Mouse (Mus musculus): Measurements from ENCODE around the gene Egr4.

The Egr4 gene

DNA sequence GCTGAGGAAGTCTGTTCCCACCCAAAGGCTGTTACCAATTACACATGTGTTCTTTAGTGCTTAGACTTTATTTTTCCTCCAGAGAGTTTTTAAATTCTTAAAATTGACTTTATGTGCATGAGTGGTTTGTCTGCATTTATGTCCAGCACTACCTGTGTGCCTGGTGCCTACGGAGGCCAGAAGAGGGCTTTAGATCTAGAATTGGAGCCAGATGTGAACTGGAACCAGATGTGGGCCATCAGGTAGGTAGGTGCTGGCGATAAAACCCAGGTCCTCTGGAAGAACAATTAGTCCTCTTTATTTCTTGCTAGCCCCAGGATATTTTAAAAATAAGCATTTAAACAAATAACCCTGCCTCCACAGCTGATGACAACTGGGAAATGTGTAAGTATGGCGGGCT, 21.8 kb downstream of the Egr4 start:
- no peak for DNase-seq

DNA sequence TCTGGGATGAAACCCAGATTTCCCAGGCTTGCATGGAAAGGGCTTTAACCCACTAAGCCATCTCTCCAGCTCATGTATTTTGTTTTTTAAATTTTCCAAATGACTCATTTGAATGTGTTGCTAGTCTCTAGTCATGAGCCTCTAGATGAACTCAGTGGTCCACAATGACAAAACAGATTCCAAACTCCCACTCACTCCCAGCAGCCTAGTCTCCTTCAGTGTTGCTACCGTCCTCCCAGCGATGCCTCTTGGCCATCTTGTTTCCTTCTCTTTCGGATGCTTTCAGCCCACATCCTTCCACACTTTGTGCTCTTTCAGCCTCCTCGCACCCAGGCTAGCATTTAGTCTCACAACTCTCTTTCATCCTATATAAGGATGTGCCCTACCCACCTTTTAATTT, 23.1 kb downstream of the Egr4 start:
- DNase-seq = no peak

DNA sequence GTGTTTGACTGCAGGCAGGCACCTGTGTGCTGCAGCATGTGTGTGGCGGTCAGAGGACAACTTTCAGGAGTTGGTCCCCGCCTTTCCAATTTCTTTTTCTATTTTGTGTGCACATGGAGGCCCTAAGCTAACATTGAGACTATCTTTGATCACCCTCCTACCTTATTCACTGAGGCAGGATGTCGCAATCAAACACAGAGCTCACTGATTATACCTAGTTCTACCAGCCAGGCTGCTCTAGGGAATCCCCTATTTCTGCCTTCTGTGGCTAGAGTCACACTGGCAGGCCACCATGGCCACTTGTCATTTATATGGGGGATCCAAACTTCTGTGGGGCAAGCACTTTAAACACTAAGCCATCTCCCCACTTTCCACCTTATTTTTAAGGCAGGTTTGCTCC, 23.7 kb downstream of the Egr4 start:
- no peak for DNase-seq

DNA sequence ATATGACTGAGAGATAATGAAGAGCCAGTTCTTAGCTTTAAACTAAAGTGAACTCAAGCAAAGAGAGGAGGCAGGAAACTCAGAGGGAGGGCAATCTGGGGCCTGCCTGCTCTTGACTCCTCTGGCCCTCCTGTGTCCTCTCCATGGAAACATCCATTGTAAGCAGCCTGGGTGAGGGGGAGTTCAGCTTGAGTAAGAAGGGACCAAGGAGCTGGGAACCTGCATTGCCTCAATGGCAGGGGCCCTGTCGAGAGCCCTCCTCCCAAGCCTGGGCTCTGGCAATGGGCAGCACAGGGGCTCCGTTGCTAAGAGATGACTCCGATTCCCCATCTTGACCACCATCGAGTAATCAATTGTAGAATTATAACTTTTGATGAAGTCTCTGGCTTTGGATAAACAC, 24.9 kb downstream of the Egr4 start:
- no peak for DNase-seq

DNA sequence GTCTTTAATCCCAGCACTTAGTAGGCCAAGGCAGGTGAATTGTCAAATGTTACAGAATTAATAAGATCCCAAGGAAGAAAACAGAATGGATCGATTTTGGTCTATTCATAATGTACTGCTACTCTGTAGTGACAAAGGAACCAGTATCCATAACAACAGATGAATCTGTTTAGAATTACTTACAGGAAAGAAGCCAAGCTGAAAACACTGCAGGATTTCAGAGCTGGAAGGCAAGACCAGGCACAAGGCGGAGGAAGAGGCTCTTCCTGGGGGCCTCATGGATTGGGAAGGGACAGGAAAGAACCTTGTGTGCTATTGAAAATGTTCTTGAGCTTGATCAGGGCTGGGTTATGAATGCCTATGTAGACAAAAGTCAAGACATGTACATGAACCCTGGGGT, 27.7 kb downstream of the Egr4 start:
- DNase-seq = no peak

DNA sequence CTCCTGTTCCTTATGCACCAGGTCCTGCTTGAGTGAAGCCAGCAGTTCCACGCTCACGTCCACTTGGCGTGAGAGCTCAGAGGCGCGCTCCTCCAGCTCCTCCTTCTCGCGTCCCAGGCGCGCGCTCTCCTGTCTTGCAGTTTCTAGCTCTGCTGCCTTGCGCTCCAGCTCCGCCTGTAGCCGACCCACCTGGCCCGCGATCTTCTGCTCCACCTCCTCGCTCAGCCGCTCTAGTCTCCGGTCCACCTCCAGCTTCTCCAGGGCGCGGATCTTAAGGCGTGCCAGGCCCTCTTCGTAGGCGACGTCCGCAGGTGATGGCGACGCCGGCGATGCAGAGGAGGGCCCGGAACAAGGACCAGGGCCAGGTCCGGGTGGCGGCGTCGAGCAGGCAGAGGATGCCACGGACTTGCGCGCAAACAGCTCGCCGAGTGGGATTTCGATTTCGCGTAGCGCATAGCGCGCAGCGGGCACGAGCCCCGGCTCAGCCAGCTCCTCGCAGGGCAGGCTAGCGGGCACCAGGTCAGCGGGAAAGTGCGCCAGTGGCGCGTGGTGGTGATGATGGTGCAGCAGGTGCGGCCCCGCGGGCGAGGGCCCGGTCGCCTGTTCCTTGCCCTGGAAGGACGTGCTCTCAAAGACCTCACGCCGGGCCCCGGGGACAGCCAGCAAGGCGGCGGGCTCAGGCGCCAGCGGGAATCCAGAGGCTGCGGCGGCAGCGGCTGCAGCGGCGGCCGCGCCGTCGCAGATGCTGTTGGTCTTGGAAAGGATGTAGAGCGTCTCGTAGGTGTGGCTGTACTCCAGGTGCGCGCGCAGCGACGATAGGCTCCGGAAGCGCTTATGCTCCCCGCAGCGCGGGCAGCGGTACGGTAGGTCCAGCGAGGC, 29.3 kb downstream of the Egr4 start:
- peak; percentile 8 for DNase-seq

DNA sequence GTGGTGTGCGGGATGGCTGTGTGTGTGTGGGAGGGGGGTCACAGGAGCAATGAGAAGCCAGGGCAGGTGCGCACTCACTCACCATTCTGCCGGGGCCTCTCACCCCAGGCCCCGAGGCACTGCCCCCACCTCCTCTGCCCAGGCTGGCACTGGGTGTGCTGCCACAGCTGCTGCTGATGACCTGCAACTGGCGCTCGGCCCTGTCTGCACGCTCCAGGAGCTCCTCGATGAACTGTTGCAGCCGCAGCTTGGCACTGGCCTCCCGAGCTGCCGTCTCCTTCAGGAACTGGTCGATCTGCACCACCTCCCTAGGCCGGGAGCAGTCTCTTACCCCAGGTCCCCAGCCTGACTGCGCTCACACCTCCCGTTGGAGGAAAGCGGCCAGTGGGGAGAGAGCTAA, 32.7 kb downstream of the Egr4 start:
- DNase-seq = no peak

DNA sequence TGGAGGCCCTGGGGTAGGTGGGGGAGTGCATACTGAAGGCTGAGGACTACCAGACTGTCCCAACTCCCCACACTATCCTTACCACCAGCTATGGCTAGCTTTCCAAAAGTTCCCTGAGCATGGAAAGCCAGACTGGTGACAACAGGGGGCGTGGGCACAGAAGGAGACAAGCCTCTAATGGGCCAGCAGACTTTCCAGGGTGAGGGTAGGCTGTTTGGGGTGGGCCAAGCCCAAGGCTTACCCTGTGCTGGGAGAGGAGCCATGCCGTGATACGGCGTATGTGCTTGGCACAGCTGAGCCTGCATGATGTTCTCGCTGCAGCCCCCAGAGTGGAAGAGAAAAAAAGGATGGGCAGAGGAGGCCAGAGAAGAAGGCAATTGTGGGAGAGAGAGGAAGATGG, 33.4 kb downstream of the Egr4 start:
- no peak for DNase-seq

DNA sequence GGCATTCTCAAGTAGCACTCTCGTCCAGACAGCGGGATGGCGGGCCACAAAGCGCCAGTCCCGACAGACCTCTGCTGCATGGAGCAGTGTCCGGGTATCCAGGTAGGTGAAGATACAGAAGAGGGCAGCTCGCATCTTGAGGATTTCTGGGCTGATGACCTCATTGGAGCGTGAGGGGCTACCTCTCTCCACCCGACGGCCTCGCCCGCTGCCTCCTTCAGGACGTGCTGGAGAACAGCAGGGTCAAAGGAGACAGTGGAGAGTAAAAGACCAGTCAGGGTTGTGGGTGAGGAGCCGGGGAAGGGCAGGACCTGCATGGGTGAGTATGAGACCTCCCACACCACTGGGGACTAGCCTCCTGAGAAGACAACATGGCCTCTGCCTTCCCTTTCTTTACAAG, 35.0 kb downstream of the Egr4 start:
- no peak for DNase-seq

DNA sequence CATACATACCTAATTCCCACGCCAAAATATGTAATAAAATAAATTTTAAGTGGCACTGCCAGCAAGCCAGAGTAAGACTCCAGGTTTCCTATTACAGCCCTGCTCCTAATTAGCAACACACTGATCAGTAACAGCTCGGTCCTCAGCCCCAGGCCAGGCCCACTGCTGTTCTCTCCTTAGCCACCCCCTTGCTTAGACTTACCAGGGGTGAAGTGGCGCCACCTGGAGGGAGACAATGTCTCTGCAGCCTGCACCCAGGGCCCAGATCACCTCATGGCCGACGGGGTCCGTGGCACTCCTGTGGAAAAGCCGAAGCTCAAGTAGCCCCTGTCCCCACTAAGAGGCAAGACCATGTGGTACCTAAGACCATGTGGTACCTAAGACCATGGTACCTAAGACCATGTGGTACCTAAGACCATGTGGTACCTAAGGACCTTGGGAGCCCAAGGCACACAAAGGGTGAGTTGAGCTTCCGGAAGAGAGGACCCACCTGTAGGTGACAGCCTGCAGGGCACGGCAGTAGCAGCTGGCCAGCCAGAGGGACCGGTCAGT, 35.9 kb downstream of the Egr4 start:
- DNase-seq = peak; percentile 14

DNA sequence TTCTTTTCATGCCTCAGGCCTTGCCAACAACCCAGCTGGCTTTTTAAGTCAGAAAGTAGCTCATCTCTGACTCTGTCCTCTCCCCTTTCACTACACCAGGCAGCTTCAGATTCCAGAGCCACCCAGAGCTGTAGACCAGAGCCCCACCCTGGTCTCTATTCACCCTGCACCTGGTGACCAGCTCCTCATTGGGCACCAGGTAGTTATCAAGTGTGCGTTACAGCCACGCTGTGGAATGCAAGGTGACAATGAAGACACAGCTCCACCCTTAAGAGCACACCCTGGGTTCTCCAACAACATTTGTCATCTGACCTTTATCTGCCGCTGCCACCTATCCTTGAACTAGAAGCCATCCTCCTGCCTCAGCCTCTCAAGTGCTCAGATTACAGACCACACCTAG, 37.8 kb downstream of the Egr4 start:
- DNase-seq = no peak

DNA sequence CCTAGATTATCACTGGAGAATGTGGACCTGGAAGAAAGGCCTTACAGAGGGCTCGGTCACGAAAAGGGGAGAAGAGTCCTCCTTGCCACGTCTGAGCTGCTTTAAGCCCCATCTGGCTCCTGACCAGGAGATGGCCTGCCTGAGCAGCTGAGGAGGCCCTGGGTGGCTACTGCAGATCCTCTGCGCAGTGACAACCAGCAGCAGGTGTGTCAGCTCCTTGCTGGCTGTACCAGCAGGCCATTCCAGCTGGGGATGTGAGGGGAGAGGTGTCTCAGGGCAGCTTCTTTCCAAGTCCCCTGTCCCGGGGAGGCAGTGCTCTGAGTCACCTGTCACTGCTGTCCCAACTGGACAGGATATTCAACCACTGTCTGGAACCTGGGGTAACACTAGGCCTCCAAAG, 40.8 kb downstream of the Egr4 start:
- DNase-seq = no peak

DNA sequence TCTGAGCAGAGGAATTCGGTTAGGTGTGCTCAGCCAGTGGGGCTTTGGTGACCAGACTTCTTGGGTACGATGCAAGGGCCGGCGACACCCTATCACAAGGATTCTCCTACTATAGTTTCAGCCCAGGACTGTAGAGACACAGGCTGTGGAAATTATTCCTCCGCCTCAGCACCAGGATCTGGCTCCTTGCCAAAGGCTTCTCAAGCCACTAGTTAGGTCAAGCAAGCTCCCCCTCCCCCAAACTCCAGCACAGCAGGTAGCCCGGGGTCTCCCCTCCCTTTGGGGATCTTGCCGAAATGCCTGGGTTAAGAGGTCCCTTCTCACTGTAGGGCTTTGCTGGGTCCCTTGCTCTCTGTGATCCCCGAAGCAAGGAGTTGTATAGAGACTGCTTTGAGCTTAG, 41.4 kb downstream of the Egr4 start:
- no peak for DNase-seq

DNA sequence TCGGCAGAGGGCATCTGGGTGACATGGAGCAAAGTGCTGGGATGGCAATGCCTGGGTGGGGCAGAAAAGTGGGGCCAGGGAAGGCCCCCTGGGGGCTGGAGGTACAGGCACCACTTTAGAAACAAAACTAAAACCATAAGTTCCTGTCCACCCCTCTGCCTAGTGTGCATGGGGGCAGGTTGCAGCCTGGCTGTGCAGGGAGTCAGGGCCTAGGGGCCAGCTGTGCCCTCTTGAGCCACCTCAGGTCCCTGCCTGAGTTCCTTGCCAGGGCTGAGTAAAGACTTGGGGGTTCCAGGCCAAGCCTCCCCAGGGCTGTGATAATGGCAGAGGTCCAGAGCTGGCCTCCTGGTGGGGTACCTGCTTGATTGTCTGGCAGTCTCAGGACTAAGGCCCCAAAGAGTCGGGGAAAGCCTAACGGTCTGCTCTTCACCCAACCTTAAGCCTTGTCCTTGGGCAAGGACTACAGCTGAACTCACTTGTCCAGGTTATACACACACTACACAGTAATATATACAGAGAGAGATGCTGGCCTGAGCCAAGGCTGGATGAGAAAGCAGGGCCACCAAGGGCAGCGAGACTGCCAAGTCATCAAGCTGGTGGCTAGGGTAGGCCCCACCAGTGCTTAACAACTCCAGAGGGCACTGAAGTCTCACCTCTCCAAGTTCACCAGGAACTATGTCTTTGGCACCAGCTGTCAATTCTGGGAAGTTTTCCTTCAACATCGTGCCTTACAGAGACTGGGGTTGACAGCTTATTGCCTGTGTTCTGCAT, 43.5 kb downstream of the Egr4 start:
- DNase-seq = no peak

DNA sequence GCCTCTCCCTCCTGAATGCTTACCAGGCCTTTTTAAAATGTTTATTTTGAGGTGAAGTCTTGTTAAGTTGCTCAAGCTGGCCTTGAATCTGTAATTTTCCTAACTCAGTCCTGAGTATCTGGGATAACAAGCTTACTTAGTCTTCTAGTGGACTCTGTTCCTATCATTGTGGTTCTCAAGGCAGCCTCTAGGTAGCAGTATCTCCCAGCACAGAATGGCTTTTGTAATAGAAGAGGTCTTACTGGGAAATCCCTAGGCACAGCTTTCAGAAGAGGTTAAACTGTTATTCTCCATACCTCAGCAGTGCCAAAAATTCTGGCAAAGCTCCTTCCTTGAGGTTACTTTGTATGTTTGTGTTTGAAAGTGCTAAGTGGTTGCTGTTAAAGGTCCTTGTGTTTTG, 48.0 kb downstream of the Egr4 start:
- no peak for DNase-seq

Data from lung, postnatal 36 days (tissue).